Mouse (Mus musculus) cerebellum, adult 9-10 months (tissue): ENCODE results near the gene Sv2c.

Experiments used
- DNase-seq: peaks from one replicate; pipeline ENCODE4 v3.0.0; 2022

Gene Sv2c

DNA sequence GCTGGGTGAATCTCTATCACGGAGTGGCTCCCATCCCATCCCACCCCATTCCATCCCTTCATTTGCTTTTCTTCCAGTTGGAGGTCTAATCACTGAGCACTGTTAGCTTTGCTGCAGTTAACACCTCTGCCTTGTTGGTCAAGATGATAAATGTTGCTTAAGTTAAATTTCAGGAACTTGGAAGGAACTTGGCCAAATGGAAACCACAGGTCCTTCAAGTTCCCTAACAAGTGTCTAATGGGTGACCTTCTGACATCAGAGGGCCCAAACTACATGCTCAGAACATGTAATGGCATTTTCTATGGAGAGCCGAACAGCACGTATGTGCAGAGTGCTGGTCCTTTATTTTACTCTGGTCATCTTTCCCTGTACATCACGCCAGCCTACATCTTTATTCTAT lies 190.5 kb downstream of the Sv2c start:
- no peak for DNase-seq

DNA sequence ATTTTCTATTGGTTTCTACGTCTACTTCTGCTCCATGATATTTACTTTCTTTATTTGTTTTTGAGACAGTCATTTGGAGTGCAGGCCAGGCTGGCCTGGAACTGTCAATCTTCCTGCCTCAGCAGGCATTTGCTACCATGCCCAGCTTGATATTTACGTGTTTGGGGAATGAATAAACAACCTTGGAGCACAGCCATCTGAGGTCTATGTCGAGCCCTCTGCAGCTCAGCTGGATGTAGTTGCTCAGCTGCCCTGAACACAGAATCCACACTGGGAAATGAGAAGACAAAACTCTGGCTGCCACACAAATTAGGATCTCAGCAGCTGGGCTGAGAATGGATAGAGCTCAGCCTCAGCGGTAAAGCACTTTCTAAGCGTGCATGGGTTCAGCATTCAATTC lies 191.6 kb downstream of the Sv2c start:
- DNase-seq = no peak

DNA sequence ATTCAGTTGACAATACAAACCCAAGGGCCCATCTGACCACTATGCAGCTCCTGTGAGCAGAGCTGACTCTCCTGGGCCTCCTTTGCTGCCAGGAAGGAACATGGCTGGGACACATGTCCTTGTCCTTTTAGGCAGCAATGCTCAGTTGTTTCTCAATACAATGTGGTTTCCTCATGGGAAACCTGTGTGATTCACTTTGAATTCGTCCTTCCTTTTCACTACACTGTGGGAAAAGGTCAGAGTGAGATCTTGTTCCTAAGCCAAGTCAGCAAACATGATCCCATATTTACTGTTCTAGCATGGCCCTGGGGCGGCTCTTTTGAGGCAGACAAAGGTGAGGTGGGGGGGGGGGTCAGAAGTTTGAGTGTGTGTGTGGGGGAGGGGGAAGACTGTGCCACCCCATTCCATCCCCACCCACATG lies 208.2 kb downstream of the Sv2c start:
- DNase-seq = no peak

DNA sequence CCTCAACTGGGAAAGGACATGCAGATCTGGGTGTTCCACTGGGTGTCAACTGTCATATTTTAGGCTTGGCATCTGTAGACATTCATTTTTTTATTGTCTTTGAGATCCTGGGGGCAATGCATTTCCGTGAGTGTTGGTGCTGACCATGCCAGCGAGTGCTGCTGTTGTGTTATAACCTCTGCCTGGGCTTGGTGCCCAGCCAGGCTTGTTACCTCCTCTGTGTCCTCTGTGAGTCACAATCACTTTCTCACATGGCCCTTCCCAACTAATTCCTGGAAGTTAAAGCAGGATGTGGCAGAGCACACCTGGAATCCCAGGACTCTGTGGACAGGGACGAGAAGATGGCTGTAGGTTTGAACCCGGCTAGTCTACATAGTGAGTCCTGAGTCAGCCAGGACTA lies 209.8 kb downstream of the Sv2c start:
- no peak for DNase-seq

DNA sequence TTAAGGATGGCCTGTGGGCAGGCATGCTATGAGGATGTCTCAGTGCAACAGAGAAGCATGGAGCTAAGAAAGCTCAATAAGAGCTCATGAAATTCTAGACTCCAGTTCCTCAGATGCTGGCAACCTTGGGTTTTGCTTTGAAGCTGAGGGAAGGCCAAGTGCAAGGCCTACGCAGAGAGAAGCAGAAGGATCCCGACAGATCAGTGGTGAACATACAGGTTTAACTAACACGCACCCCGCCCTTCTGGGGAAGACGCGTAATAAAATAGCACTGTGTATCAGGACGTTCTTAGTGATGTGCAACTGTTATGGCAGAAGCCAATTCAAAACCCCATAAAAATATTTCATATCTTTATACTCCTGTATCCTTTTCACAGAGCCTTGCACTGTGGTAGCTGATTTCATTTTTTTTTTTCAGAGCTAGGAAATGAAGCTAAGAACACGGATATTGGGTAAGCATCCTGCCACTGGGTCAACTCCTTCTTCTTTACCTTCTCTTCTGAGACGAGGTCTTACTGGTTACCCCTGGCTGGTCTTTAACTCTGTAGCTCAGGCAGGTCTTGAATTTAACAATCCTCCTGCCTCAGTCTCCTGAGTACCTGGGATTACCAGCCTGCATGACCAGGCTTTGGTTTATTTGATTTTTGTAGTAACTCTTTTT lies 213.6 kb downstream of the Sv2c start:
- no peak for DNase-seq

DNA sequence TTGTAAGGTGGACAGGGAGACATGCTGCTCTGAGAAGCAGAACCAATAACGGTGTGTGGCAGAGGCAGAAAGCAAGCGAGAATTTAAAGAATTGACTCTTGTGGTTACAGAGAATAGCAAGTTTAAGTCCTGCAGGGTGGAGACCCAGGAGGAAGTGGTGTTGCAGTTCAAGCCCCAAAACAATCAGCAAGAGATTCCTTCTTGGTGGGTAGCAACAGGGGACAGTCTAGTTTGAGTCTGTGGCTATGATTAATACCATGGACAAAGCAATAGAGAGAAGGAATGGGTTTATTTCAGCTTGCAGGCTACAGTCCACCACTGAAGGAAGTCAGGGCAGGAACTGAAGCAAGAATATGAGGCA lies 219.4 kb downstream of the Sv2c start:
- DNase-seq = no peak

DNA sequence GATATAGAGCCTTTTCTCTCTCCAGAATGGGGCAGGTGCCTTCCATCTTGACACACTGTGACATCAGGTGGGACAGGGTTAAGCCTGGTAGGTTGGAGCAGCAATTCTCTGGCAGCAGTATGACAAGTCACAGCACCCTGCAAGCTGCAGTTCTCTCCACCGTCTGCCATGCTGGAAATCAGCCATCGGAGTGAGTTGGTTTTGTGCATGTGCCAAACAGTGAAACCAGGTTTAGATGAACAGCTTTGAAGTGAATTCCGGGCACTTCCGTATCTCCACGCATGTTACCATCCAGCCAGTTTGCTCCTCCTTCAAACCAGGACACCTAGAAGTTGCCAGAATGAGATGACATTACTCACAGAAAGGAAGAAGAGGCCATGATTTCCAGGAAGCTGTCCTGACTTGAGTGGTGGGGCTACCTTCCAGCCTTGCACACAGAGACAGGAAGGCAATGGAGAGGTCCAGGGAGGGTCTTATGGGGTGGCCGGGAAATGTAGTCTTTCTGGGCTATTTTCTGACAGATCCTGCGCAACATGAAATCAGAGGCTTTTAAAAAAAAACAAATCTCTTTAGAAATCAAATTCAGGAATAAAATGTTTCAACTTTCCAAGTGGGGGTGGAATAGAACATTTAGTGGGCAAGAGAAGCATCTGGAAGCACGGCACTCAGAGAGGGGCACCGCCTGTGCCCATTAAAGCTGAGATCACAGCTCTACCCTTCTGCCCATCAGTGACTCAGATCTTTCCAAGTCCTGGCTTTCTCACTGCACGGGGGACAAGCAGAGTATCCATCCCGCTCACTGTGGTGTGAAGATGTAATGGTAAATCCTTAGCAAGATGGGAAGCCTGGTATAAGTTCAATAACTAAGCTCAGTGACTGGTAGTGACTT lies 220.0 kb downstream of the Sv2c start:
- DNase-seq = peak; percentile 97

DNA sequence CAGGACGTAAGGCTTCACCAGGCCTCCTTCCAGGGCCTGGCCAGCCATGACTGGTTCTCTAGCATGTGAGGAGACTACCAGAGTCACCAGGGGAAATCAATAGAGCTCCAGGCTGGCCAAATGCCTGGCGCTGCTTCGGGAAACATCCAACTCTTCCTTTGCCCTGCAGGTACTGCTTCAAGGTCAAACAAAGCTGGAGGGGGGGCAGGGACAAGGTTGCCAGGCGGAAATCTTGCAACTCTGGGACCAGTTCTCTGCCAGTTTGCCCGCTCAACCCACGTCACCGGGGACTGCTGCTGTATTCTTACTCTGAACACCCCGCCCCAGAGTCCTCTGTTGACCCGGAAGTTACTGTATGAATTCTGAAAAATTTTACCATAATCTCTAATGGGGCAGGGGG lies 222.1 kb downstream of the Sv2c start:
- DNase-seq = peak; percentile 32

DNA sequence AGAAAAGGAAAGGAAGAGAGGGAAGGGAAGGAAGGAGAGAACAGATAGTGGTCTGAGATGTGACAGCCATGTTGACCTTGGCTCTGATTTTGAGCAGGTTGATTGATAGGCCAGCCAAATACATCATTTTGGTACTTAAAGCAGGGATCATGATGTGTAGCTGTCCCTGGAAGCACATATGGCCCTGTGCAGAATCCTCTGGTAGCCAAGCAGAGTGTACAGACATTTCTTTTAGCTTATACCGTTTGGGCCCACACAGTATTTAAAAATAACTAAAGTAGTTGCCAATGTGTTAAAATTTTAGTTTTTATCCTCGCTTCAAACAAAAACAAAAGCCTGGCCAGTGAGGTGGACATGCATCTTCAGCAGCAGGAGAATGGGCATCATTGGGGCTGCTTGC lies 223.1 kb downstream of the Sv2c start:
- DNase-seq = no peak
